In the genomic region with DNA sequence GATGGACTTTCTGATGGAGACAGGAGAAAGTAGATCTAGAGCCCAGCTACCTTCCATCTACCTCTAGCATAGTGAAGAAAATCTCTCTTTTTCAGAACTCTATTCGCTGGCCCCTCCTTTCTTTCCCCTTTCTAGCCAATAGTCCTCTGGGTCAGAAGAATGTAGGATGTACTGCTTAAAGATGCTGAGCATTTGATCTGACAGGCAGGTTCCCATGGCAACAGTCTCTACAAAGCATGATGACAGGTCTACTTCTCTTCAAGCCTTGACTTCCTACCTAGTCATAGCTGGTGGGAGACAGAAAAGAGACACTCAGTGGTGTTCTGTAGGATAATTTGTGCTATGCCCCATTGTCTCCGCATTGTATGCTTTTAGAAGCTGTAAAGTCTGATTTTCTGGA, we compare ENCODE assay signal across 19 mouse cellular contexts.
A peak's percentile ranks its signal among the peaks of the same experiment; 100 is the strongest.
DNase-seq lines count a peak whose midpoint lies in the region; ATAC-seq and TF ChIP-seq lines count a peak whose summit lies in the region.
"Had no signal": no experiment of that assay in that cellular context is flagged by ENCODE, and none has a peak within 500 bp of the region (broad histone marks: within the 10 kb centered on the region; RNA-seq: fewer than 3 reads in every experiment).

No protein-coding gene starts in this region.

- H3K27me3 ChIP-seq in liver, embryonic 16.5 days (ENCODE audit: control insufficient read depth, insufficient read depth, low read depth, low read length) = no peaks in the 10 kb centered on the region
- H3K27me3 ChIP-seq in midbrain, embryonic 16.5 days (ENCODE audit: control insufficient read depth, insufficient read depth, low read depth, low read length) = no peaks in the 10 kb centered on the region
- no peaks in the 10 kb centered on the region for H3K27me3 ChIP-seq in midbrain, embryonic 13.5 days
- no peaks in the 10 kb centered on the region for H3K27me3 ChIP-seq in midbrain, postnatal 0 days (ENCODE audit: insufficient read depth, low read length)
- H3K27me3 ChIP-seq: embryonic facial prominence, embryonic 12.5 days; forebrain, embryonic 15.5 days; heart, embryonic 13.5 days; hindbrain, embryonic 15.5 days had no signal

- no peak overlapping the region for H3K9ac ChIP-seq in liver, embryonic 16.5 days (ENCODE audit: low read depth, low read length)
- H3K9ac ChIP-seq in midbrain, embryonic 16.5 days (ENCODE audit: low read depth, low read length) = no peak overlapping the region
- H3K9ac ChIP-seq in midbrain, embryonic 13.5 days (replicated peaks) = no peak overlapping the region
- no peak overlapping the region for H3K9ac ChIP-seq in midbrain, postnatal 0 days (replicated peaks; ENCODE audit: low read length, poor library complexity, severe bottlenecking)
- H3K9ac ChIP-seq: embryonic facial prominence, embryonic 12.5 days; forebrain, embryonic 15.5 days; heart, embryonic 13.5 days; hindbrain, embryonic 15.5 days had no signal

- H3K4me1 ChIP-seq in liver, embryonic 16.5 days (ENCODE audit: control insufficient read depth, low read depth, low read length) = no peaks in the 10 kb centered on the region; the same call in none of the 2 replicates
- H3K4me1 ChIP-seq in midbrain, embryonic 16.5 days (ENCODE audit: control insufficient read depth, insufficient read depth, low read length) = 0 out of 2 replicates have a peak, but pooled peaks cover 5% of the 10 kb centered on the region
- peaks cover 6% of the 10 kb centered on the region; the same call in 1 of the 2 replicates for H3K4me1 ChIP-seq in midbrain, embryonic 13.5 days (replicated peaks)
- H3K4me1 ChIP-seq in midbrain, postnatal 0 days (ENCODE audit: insufficient read depth, low read length) = no peaks in the 10 kb centered on the region
- H3K4me1 ChIP-seq: embryonic facial prominence, embryonic 12.5 days; forebrain, embryonic 15.5 days; heart, embryonic 13.5 days; hindbrain, embryonic 15.5 days had no signal

- no peak for ATAC-seq in liver, embryonic 16.5 days (ENCODE audit: low read depth)
- ATAC-seq in midbrain, embryonic 16.5 days = peak; percentile 56
- no peak for ATAC-seq in midbrain, embryonic 13.5 days
- ATAC-seq in midbrain, postnatal 0 days (ENCODE audit: low FRiP score) = peak; percentile 54; the same call in 1 of the 2 replicates
- ATAC-seq: forebrain, embryonic 15.5 days had no signal

- H3K4me2 ChIP-seq in liver, embryonic 16.5 days (ENCODE audit: low read depth, low read length) = no peak overlapping the region
- H3K4me2 ChIP-seq in midbrain, embryonic 16.5 days (ENCODE audit: low read length) = no peak overlapping the region
- no peak overlapping the region for H3K4me2 ChIP-seq in midbrain, embryonic 13.5 days (replicated peaks)
- H3K4me2 ChIP-seq in midbrain, postnatal 0 days (ENCODE audit: low read depth, low read length, poor library complexity, severe bottlenecking) = no peak overlapping the region
- H3K4me2 ChIP-seq: embryonic facial prominence, embryonic 12.5 days; forebrain, embryonic 15.5 days; heart, embryonic 13.5 days; hindbrain, embryonic 15.5 days had no signal

- WGBS in liver, embryonic 16.5 days (ENCODE audit: insufficient replicate concordance) = 61% methylated on average over 2 of the region's 2 CpGs
- 84% methylated on average over 2 of the region's 2 CpGs for WGBS in midbrain, embryonic 16.5 days
- WGBS in midbrain, embryonic 13.5 days = 92% methylated on average over 2 of the region's 2 CpGs
- 86% methylated on average over 2 of the region's 2 CpGs for WGBS in midbrain, postnatal 0 days

- no peak for TF ChIP-seq CTCF in midbrain, postnatal 0 days (IDR thresholded peaks at IDR 0.05)

- H3K27ac ChIP-seq in liver, embryonic 16.5 days (ENCODE audit: low read length) = peak overlapping the region; percentile 17; the same call in 1 of the 2 replicates
- H3K27ac ChIP-seq in midbrain, embryonic 16.5 days (ENCODE audit: low read length) = no peak overlapping the region
- H3K27ac ChIP-seq in midbrain, embryonic 13.5 days = no peak overlapping the region
- no peak overlapping the region for H3K27ac ChIP-seq in midbrain, postnatal 0 days (ENCODE audit: low read depth, low read length)
- H3K27ac ChIP-seq: embryonic facial prominence, embryonic 12.5 days; forebrain, embryonic 15.5 days; heart, embryonic 13.5 days; hindbrain, embryonic 15.5 days had no signal

- no peak for DNase-seq in liver
- no peak for DNase-seq in midbrain, postnatal 0 days (ENCODE audit: low spot score)
- DNase-seq in gastrocnemius, postnatal 10 days = no peak
- no peak for DNase-seq in spleen, postnatal 4 days (ENCODE audit: low spot score in 2 of 2)
- DNase-seq: adrenal gland, adult 8-10 months; adrenal gland, postnatal 36 days; cerebellum, adult 11 months; cerebellum, adult 8-10 months; cerebellum, postnatal 14 days; gastrocnemius, postnatal 25 days; heart, adult 11 months; heart, postnatal 36 days had no signal

- no peaks in the 10 kb centered on the region for H3K36me3 ChIP-seq in liver, embryonic 16.5 days (ENCODE audit: control insufficient read depth, insufficient read depth)
- H3K36me3 ChIP-seq in midbrain, embryonic 16.5 days (ENCODE audit: control insufficient read depth, insufficient read depth, low read length) = no peaks in the 10 kb centered on the region
- no peaks in the 10 kb centered on the region for H3K36me3 ChIP-seq in midbrain, embryonic 13.5 days
- H3K36me3 ChIP-seq in midbrain, postnatal 0 days (ENCODE audit: insufficient read depth, low read length) = no peaks in the 10 kb centered on the region
- H3K36me3 ChIP-seq: embryonic facial prominence, embryonic 12.5 days; forebrain, embryonic 15.5 days; heart, embryonic 13.5 days; hindbrain, embryonic 15.5 days had no signal

- H3K4me3 ChIP-seq in liver, embryonic 16.5 days (ENCODE audit: low read depth, low read length) = no peak overlapping the region
- H3K4me3 ChIP-seq in midbrain, embryonic 16.5 days (ENCODE audit: low read depth, low read length) = no peak overlapping the region
- H3K4me3 ChIP-seq in midbrain, embryonic 13.5 days (replicated peaks) = no peak overlapping the region
- no peak overlapping the region for H3K4me3 ChIP-seq in midbrain, postnatal 0 days (ENCODE audit: low read depth, low read length)
- H3K4me3 ChIP-seq: embryonic facial prominence, embryonic 12.5 days; forebrain, embryonic 15.5 days; heart, embryonic 13.5 days; hindbrain, embryonic 15.5 days had no signal

- no peaks in the 10 kb centered on the region for H3K9me3 ChIP-seq in liver, embryonic 16.5 days (replicated peaks; ENCODE audit: control insufficient read depth, low read length)
- H3K9me3 ChIP-seq in midbrain, embryonic 16.5 days (replicated peaks; ENCODE audit: control insufficient read depth, low read length, poor library complexity, severe bottlenecking) = no peaks in the 10 kb centered on the region
- no peaks in the 10 kb centered on the region for H3K9me3 ChIP-seq in midbrain, embryonic 13.5 days
- H3K9me3 ChIP-seq in midbrain, postnatal 0 days (ENCODE audit: low read length) = no peaks in the 10 kb centered on the region
- H3K9me3 ChIP-seq: embryonic facial prominence, embryonic 12.5 days; forebrain, embryonic 15.5 days; heart, embryonic 13.5 days; hindbrain, embryonic 15.5 days had no signal

Comparison
In these comparisons a context has a peak if more than half of its experiments do, and no peak if none do; other contexts are left out.
1. ATAC-seq: peak in midbrain, embryonic 16.5 days (single experiment) and midbrain, postnatal 0 days (single experiment); none in liver, embryonic 16.5 days (single experiment) and midbrain, embryonic 13.5 days (single experiment).